Mouse (Mus musculus) lung, adult 10 weeks (tissue): ENCODE measurements around the gene Txndc2. TPM values are rescaled to one million over a fixed set of nuclear protein-coding genes. Genes with fewer than 3 reads are reported as not detected.

Experiments used
- polyA plus RNA-seq: library from polyadenylated mRNA; stranded (reverse); fragments of 350-450 nt; fragmentation: Illumina TruSeq; extraction: RNeasy Lipid Tissue Mini Kit (QIAGEN cat#74804); gene quantifications from one replicate; pipeline ENCODE4 v1.2.3, GENCODE M21; 2014; ENCODE audit warnings: low read depth, low replicate concordance; ENCODE audit not compliant: insufficient read depth

Gene Txndc2
- polyA plus RNA-seq, result 0.12 TPM

DNA sequence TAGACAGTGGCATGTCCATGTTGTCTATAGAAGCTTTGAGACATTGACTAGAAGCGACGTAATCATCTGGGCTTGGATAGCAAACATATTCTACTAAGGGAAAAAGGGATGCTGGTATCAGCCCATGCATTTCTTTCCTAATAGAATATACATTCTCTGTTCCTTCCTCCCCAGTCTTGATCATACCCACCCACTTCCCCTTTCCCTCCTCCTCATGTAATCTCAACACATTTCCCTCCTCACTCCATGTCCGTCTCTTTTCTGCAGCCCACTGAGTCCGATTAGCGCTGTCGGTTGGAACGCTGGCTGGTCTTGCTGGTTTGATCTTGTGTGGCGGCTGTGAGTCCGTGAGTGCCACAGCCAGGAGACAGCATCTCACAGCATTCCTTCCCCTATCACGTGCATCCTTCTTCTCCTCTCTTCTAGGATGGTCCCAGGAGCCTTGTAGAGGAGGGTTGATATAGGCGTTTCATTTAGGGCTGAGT lies at the start of gene Txndc2:
Txndc2 (minus strand) TSS at position 435 of the 485 bp plus-strand sequence.

DNA sequence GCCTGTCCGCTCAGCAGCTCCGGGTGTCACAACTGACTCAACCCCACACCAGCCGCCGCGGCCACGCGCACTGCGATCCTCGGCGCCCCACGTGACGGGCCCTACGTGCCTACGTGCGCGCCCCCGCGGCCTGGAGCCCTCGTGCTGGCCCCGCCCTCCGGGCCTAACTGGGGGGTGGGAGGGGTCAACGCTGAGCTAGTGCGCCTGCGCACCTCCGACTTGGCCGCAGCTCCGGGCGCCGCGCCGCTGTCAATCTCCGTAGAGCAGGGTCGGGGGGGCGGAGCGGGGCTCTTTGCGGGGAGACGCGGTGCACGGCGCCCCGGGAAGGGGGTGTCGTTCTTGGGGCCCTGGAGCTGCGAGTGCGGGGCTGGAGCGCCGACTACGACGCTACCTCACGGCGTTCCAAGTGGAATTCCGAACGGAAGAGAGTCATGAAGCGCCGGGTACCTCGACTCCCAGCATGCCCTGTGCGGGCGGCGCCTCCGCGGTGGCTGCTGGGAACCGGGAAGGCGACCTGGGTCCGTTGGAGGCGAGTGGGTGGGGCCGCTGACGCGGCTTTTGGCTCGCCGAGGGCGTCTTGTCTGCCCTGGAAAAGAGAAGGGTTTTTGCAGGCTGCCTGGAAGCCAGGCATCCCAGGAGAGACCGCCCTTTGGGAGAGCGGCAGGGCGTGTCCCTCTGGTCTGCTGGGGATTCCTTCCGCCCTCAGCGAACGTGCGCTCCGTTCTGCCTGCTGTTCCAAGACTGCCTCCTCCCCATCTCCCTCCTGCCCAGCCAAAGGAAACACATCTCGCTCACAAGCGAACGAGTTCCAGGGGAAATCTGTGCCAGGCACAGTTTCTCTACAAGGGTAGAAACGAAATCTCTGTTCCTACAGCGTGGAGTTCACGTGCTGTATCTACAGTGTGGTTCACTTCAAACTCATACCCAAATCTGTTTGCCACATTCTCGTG lies 28.2 kb downstream of the Txndc2 start, which contains the start of gene Vapa:
Vapa (minus strand) TSS at position 93 of the 950 bp plus-strand sequence.

Other genes with a start within 250 kb of the Txndc2 start
- gene Tmem232, start 101.4 kb downstream of the Txndc2 start, polyA plus RNA-seq, result 3.3 TPM
- gene Vapa, start 28.6 kb downstream of the Txndc2 start, polyA plus RNA-seq, result 98.0 TPM
- gene Rab31, start 130.6 kb upstream of the Txndc2 start, polyA plus RNA-seq, result 25.5 TPM
- 22.6 TPM for gene Ppp4r1, start 140.4 kb upstream of the Txndc2 start, polyA plus RNA-seq
- 44.4 TPM for gene Ralbp1, start 243.6 kb upstream of the Txndc2 start, polyA plus RNA-seq